Mouse (Mus musculus) small intestine, adult 2 months (tissue): ENCODE data around the gene Zfp985.

Source experiments
- CTCF ChIP-seq: fragments of 200-500 bp; IDR thresholded peaks from 2 replicates; pipeline ENCODE4 v1.5.1; 2012; ENCODE audit warnings: low read depth, mild to moderate bottlenecking, control low read depth, inconsistent platforms, low read length, moderate library complexity, mixed read lengths; ENCODE audit not compliant: insufficient replicate concordance, insufficient read length; ENCODE audit errors: extremely low read depth
- POLR2A ChIP-seq: fragments of 200-500 bp; IDR thresholded peaks from 2 replicates; pipeline ENCODE4 v1.6.1; 2012; ENCODE audit warnings: low read depth, mild to moderate bottlenecking, control low read depth, inconsistent platforms, low read length, moderate library complexity

DNA sequence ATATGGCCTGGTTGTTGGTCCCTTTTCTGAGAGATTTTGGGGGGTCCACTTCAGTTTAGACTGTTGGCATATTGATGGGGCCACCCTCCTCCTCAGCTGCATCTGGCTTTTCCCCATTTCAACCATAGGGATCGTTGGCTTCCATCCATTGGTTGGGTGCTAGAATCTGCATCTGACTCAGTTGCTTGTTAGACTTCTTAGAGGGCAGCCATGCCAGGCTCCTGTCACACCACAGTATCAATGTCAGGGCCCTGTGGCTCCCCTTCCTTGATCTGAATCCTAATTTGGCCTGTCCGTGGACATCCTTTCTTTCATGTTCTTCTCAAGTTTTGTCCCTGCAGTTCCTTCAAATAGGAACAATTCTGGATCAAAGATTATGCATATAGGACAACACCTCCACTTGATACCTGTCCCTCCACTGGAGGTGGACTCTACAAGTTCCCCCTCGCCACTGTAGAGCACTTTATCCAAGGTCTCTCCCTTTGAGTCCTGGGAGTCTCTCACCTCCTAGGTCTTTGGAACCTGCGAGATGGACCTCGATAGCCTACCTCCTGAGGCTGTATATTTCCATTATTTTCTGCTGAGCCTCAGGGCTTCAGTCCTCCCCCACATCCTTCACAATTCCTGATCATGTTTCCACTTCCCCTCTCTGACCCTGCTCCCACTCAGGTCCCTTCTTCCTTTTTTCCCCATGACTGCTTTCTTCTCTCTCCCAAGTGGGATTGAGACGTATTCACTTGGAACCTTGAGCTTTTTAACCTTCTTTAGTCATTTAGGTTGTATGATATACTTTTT lies 12.5 kb downstream of the Zfp985 start:
- TF ChIP-seq CTCF = no peak
- TF ChIP-seq POLR2A = no peak
